Mouse (Mus musculus): ENCODE measurements around the gene Casd1. TPM values are rescaled to one million over a fixed set of nuclear protein-coding genes. Genes with fewer than 3 reads are reported as not detected.
A peak's percentile ranks its signal among the peaks of the same experiment; 100 is the strongest.

Casd1 gene
- polyA plus RNA-seq (2015; fragmentation: Nextera tagmentation; extraction: Ambion mirVana), result 26.8 and 29.6 TPM in 2 replicates

DNA sequence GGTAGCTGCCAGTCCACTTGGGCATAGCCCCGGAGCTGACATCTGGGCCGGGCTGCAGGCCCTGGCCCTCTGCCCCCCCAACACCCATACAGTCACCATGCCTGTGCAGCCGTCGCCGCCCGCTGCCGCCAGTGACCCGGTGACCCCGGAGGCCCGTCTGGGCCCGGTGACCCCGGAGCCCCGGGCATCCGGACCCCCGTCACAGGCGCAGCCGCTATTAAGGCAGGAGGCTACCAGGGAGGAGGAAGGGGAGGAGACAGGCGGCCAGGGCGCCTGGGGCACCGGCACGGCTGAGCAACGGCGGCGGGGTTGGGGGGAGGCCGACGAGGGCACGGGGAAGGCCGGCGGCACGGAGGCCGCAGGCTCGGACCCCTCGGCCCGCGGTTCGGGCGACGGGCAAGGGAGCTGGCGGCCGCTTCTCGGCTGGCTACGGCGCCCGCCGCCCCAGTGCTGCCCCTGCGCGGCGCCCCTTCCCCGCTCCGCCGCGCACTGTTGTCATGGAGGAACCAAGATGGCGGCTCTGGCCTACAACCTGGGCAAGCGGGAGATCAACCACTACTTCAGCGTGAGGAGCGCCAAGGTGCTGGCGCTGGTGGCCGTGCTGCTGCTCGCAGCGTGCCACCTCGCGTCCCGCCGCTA, at the start of gene Casd1:
TSS of gene Casd1 (plus strand) at position 182 of the 639 bp plus-strand sequence.
- Histone ChIP-seq H3K36me3 (no peaks in the 10 kb centered on the region), H3K4me3 (replicated peaks) (peak within 1 kb of the TSS; percentile 60), H3K27ac (replicated peaks) (peak within 1 kb of the TSS; percentile 90), H3K4me2 (replicated peaks) (peak within 1 kb of the TSS; percentile 84), H3K27me3 (no peaks in the 10 kb centered on the region), H3K4me1 (peaks cover 14% of the 10 kb centered on the region), H3K9me3 (replicated peaks) (no peaks in the 10 kb centered on the region), H3K9ac (peak within 1 kb of the TSS; percentile 79)
- peak; percentile 86 for ATAC-seq (ENCODE audit: insufficient number of reproducible peaks, low FRiP score, low TSS enrichment, low read depth)
- under 1% methylated on average over 63 of the region's 64 CpGs for WGBS

DNA sequence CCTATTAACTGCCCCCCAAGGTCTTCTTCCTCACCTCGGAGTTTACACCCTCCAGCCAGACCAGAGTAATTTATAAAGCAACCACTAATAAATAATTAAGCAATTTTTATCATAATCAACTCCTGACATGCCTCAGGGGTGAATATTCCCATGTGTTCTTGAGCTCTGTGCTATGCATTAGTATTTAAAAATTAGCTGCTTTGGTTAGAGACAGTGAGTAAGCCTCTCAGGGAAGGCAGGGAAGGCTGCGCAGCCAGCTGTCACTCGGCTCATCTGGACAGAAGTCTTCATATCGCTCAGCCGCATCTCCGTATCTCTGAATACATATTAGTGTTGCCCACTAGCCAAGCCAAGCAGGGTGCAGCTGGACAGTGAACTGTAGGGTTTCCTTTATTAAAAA, 45.3 kb upstream of the Casd1 start:
- Histone ChIP-seq H3K4me2 (replicated peaks) (no peak overlapping the region), H3K9ac (no peak overlapping the region), H3K27ac (replicated peaks) (no peak overlapping the region), H3K27me3 (no peaks in the 10 kb centered on the region), H3K36me3 (no peaks in the 10 kb centered on the region), H3K9me3 (replicated peaks) (no peaks in the 10 kb centered on the region), H3K4me1 (no peaks in the 10 kb centered on the region), H3K4me3 (replicated peaks) (no peak overlapping the region)
- WGBS, result 62% methylated on average over 6 of the region's 6 CpGs
- ATAC-seq (ENCODE audit: insufficient number of reproducible peaks, low FRiP score, low TSS enrichment, low read depth), result no peak

DNA sequence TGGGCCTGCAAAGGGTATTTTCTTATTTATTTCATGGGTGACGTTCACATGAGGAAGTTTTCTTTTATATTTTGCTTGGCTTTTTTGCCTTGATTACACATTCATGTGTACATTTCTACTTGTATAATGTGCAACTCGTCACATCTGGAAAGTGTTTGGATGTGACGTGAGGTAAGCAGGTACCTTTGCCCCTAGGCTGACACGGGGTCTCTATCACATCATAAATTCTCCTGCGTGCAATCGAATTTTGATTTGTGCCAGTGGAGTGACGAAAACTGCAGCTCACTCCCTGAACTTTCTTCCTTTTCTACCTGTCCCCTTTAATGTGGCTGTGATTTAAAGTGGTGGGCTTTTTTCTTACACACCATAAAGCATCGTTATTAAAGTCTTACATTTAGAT, 43.6 kb upstream of the Casd1 start:
- Histone ChIP-seq H3K27ac (replicated peaks) (no peak overlapping the region), H3K4me1 (peaks cover 4% of the 10 kb centered on the region; the same call in 1 of the 2 replicates), H3K9ac (no peak overlapping the region), H3K4me3 (replicated peaks) (no peak overlapping the region), H3K9me3 (replicated peaks) (no peaks in the 10 kb centered on the region), H3K36me3 (no peaks in the 10 kb centered on the region), H3K4me2 (replicated peaks) (no peak overlapping the region), H3K27me3 (no peaks in the 10 kb centered on the region)
- ATAC-seq (ENCODE audit: insufficient number of reproducible peaks, low FRiP score, low TSS enrichment, low read depth), result no peak
- 46% methylated on average over 8 of the region's 8 CpGs for WGBS

- no peak overlapping the region for H3K4me3 ChIP-seq (replicated peaks)
- no peaks in the 10 kb centered on the region for H3K27me3 ChIP-seq
- 0 out of 2 replicates have a peak overlapping the region, but pooled peaks have one; percentile 12 for H3K4me2 ChIP-seq (replicated peaks)
- no peaks in the 10 kb centered on the region for H3K36me3 ChIP-seq
- no peaks in the 10 kb centered on the region for H3K9me3 ChIP-seq (replicated peaks)
- no peak overlapping the region for H3K9ac ChIP-seq
- no peak for ATAC-seq (ENCODE audit: insufficient number of reproducible peaks, low FRiP score, low TSS enrichment, low read depth)
- WGBS, result 15% methylated on average over 7 of the region's 7 CpGs
- H3K27ac ChIP-seq (replicated peaks), result no peak overlapping the region
- H3K4me1 ChIP-seq, result peaks cover 4% of the 10 kb centered on the region; the same call in 1 of the 2 replicates
Observed at GRCm38 (mm10) chr6:4557678-4558077, 43.0 kb upstream of the Casd1 start.

DNA sequence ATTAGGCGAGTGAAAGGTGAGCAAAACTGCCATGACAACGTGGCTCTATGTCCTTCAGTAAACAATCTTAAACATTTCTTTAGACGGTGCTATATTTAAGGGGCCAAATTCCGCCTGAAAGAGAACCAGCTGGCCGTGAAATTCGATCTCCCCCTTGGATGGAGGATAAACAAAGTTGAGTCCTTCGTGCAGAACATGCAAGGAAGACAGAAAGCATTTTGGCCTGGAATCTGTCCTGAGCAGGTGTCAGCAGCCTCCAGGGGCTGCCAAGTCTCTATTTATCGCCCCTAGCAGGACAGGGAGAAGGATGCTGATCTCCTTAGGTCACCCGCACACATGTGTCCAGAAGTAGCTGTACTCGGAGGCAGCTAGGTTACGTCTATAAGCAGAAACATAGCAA, 39.5 kb upstream of the Casd1 start:
- Histone ChIP-seq H3K9ac (no peak overlapping the region), H3K27me3 (no peaks in the 10 kb centered on the region), H3K4me2 (replicated peaks) (no peak overlapping the region), H3K9me3 (replicated peaks) (no peaks in the 10 kb centered on the region), H3K4me1 (peaks cover 4% of the 10 kb centered on the region; the same call in 1 of the 2 replicates), H3K36me3 (no peaks in the 10 kb centered on the region), H3K4me3 (replicated peaks) (no peak overlapping the region), H3K27ac (replicated peaks) (no peak overlapping the region; the same call in 1 of the 2 replicates)
- 16% methylated on average over 11 of the region's 11 CpGs for WGBS
- peak; percentile 82; the same call in 1 of the 2 replicates for ATAC-seq (ENCODE audit: insufficient number of reproducible peaks, low FRiP score, low TSS enrichment, low read depth)

DNA sequence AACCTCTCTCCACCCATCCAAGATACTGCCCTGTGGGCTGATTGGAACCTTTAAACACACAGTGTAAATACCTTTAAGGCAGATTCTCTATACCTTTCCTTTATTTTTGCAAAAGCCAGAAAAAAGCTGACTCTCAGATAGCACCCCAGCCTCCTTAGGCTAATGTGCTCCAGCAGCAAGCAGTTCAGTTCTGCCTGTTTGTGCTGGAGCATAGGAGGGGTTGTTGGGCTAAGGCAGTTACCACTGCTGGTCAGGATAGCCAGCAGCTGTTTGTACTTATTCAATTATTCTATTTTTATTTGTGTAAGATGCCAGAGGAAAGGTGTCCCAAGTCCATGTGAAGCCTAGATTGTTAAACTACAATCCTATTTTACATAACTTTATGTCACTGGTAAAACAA, 39.0 kb upstream of the Casd1 start:
- Histone ChIP-seq H3K4me2 (replicated peaks) (no peak overlapping the region), H3K9ac (no peak overlapping the region), H3K9me3 (replicated peaks) (no peaks in the 10 kb centered on the region), H3K4me3 (replicated peaks) (no peak overlapping the region), H3K27me3 (no peaks in the 10 kb centered on the region), H3K36me3 (no peaks in the 10 kb centered on the region), H3K27ac (replicated peaks) (no peak overlapping the region; the same call in 1 of the 2 replicates), H3K4me1 (peaks cover 4% of the 10 kb centered on the region; the same call in 1 of the 2 replicates)
- no peak; the same call in 1 of the 2 replicates for ATAC-seq (ENCODE audit: insufficient number of reproducible peaks, low FRiP score, low TSS enrichment, low read depth)

GRCm38 (mm10) chr6:4562401-4562800, 38.2 kb upstream of the Casd1 start:
- Histone ChIP-seq H3K9ac (no peak overlapping the region), H3K4me2 (replicated peaks) (no peak overlapping the region), H3K36me3 (no peaks in the 10 kb centered on the region), H3K4me3 (replicated peaks) (no peak overlapping the region), H3K4me1 (peaks cover 4% of the 10 kb centered on the region; the same call in 1 of the 2 replicates), H3K27ac (replicated peaks) (0 out of 2 replicates have a peak overlapping the region, but pooled peaks have one; percentile 4), H3K9me3 (replicated peaks) (no peaks in the 10 kb centered on the region), H3K27me3 (no peaks in the 10 kb centered on the region)
- ATAC-seq (ENCODE audit: insufficient number of reproducible peaks, low FRiP score, low TSS enrichment, low read depth), result no peak
- WGBS, result 44% methylated on average over 1 of the region's 1 CpGs

DNA sequence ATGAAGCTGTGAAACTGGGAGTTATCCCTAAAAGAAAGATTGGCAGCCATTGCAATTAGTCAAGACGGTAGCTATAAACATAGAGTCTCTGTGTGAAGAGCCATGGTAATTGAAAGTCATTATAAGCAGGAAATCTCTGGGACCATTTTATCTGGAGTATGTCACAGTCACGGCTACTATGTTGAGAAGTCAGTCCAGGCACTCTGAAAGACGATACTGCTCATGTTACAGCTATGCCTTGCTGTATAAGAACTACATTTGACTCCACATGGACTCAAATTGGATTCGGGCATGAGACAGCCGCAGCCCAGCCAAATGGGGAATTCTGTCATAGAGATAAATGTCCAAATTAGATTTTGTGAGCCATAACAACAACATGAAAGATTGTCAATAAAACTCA, 37.2 kb upstream of the Casd1 start:
- H3K36me3 ChIP-seq, result no peaks in the 10 kb centered on the region
- 35% methylated on average over 5 of the region's 5 CpGs for WGBS
- no peak overlapping the region for H3K4me3 ChIP-seq (replicated peaks)
- no peak overlapping the region for H3K9ac ChIP-seq
- H3K9me3 ChIP-seq (replicated peaks), result no peaks in the 10 kb centered on the region
- H3K4me2 ChIP-seq (replicated peaks), result no peak overlapping the region
- peaks cover 4% of the 10 kb centered on the region; the same call in 1 of the 2 replicates for H3K4me1 ChIP-seq
- H3K27ac ChIP-seq (replicated peaks), result no peak overlapping the region
- ATAC-seq (ENCODE audit: insufficient number of reproducible peaks, low FRiP score, low TSS enrichment, low read depth), result no peak
- H3K27me3 ChIP-seq, result no peaks in the 10 kb centered on the region

GRCm38 (mm10) chr6:4570412-4570811, 30.2 kb upstream of the Casd1 start:
- H3K4me1 ChIP-seq, result no peaks in the 10 kb centered on the region
- no peak overlapping the region for H3K27ac ChIP-seq (replicated peaks)
- no peak overlapping the region for H3K4me2 ChIP-seq (replicated peaks)
- ATAC-seq (ENCODE audit: insufficient number of reproducible peaks, low FRiP score, low TSS enrichment, low read depth), result no peak
- no peaks in the 10 kb centered on the region for H3K27me3 ChIP-seq
- 33% methylated on average over 4 of the region's 4 CpGs for WGBS
- H3K36me3 ChIP-seq, result no peaks in the 10 kb centered on the region
- no peak overlapping the region for H3K4me3 ChIP-seq (replicated peaks)
- H3K9me3 ChIP-seq (replicated peaks), result no peaks in the 10 kb centered on the region
- H3K9ac ChIP-seq, result no peak overlapping the region

DNA sequence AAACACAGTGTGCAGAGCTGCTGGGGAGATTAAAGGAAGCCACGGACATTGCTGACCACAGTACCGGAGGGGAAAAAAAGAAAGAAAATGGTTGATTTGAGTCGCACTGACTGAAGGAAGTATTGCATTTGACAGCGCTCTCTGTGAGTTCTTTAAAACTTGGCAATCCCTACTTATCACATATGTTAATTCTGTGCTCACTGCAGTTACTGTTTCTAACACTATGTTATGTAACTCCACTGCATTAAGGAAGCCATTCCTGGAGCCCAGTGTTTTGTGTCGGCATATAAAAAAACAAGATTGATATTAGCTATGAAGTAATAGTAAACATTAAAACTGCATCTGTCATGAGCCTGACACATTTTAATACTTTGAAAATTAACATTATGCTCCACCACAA, 22.9 kb upstream of the Casd1 start:
- H3K27ac ChIP-seq (replicated peaks), result no peak overlapping the region
- no peak for ATAC-seq (ENCODE audit: insufficient number of reproducible peaks, low FRiP score, low TSS enrichment, low read depth)
- WGBS, result 58% methylated on average over 5 of the region's 5 CpGs
- H3K4me3 ChIP-seq (replicated peaks), result no peak overlapping the region
- no peaks in the 10 kb centered on the region for H3K27me3 ChIP-seq
- no peaks in the 10 kb centered on the region for H3K36me3 ChIP-seq
- H3K9me3 ChIP-seq (replicated peaks), result no peaks in the 10 kb centered on the region
- H3K4me1 ChIP-seq, result no peaks in the 10 kb centered on the region
- H3K4me2 ChIP-seq (replicated peaks), result no peak overlapping the region
- no peak overlapping the region for H3K9ac ChIP-seq

- ATAC-seq (ENCODE audit: insufficient number of reproducible peaks, low FRiP score, low TSS enrichment, low read depth), result no peak
- Histone ChIP-seq H3K4me1 (no peaks in the 10 kb centered on the region), H3K36me3 (no peaks in the 10 kb centered on the region), H3K27me3 (no peaks in the 10 kb centered on the region), H3K9me3 (replicated peaks) (no peaks in the 10 kb centered on the region), H3K27ac (replicated peaks) (no peak overlapping the region), H3K4me3 (replicated peaks) (no peak overlapping the region), H3K4me2 (replicated peaks) (no peak overlapping the region), H3K9ac (no peak overlapping the region)
- 77% methylated on average over 6 of the region's 6 CpGs for WGBS
Observed at GRCm38 (mm10) chr6:4578343-4578742, 22.3 kb upstream of the Casd1 start.

DNA sequence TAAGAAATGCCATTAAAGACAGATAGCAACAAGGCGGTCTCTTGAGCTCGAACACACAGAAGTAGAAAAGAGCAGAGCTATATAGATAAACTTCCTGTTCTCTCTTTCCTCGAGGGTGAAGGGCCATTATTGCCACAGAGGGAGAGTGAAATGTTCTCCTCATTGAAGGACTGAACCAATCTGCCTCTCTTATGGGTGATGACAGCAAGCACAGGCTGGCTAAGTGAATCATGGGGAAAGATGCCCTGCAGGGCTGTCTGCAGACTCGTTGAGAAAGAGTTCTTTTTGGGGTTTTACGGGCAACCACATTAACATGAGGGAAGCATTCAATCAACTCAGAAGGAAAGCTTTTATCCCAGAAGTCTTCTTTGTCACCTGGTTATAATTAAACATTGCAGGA, 21.0 kb upstream of the Casd1 start:
- H3K27ac ChIP-seq (replicated peaks), result no peak overlapping the region
- no peak for ATAC-seq (ENCODE audit: insufficient number of reproducible peaks, low FRiP score, low TSS enrichment, low read depth)
- H3K4me1 ChIP-seq, result no peaks in the 10 kb centered on the region
- H3K4me2 ChIP-seq (replicated peaks), result no peak overlapping the region
- no peaks in the 10 kb centered on the region for H3K9me3 ChIP-seq (replicated peaks)
- no peak overlapping the region for H3K4me3 ChIP-seq (replicated peaks)
- no peaks in the 10 kb centered on the region for H3K36me3 ChIP-seq
- H3K27me3 ChIP-seq, result no peaks in the 10 kb centered on the region
- 36% methylated on average over 5 of the region's 5 CpGs for WGBS
- no peak overlapping the region for H3K9ac ChIP-seq

Measured in embryonic facial prominence, embryonic 15.5 days (tissue).